Mouse (Mus musculus): Measurements from ENCODE around the gene Hey2. TPM values are rescaled to one million over a fixed set of nuclear protein-coding genes. Genes with fewer than 3 reads are reported as not detected.

Gene Hey2
- 2.2 TPM for polyA plus RNA-seq (2015; fragmentation: Illumina TruSeq; extraction: RNeasy Lipid Tissue Mini Kit (QIAGEN cat#74804); ENCODE audit: insufficient read depth, low replicate concordance)

DNA sequence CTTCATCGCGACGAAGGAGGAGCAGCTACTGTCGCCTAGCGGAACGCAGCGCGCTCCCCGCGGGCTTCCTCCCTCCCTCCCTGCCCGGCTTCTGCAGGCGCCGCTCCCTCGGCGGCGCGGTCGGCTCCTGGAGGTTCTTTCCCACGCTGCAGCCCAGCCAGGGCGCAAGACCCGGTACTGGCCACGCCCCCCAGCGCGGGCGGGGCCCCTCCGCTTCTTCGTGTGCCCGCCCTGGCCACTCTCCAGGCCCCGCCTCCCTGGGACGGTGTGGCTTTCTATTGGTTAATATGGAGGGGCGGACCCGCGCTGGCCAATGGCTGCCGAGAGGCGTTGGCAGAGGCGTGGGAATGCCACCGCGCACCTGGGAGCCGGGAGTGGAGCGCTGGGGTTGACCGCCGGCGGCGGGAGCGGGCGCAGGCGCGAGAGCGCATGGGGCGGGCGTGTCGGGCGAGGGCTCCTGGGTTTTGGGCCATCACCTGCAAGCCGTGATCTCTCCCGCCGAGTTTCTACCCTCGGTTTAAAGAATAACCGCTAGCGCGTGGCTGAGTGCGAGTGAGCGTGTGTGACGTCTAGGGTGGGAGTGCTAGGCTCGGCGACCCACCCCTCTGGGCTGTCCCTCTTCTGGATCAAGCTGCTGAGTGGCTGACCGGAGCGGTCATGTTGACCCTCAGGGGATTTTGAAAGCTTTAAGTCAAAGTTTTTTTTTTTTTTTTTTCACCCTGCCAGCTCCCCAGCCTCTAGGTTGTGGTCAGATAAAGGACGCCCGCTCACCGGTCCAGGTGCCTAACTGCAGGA lies at the start of gene Hey2:
TSS of gene Hey2 (minus strand) at position 159 of the 795 bp plus-strand sequence.

DNA sequence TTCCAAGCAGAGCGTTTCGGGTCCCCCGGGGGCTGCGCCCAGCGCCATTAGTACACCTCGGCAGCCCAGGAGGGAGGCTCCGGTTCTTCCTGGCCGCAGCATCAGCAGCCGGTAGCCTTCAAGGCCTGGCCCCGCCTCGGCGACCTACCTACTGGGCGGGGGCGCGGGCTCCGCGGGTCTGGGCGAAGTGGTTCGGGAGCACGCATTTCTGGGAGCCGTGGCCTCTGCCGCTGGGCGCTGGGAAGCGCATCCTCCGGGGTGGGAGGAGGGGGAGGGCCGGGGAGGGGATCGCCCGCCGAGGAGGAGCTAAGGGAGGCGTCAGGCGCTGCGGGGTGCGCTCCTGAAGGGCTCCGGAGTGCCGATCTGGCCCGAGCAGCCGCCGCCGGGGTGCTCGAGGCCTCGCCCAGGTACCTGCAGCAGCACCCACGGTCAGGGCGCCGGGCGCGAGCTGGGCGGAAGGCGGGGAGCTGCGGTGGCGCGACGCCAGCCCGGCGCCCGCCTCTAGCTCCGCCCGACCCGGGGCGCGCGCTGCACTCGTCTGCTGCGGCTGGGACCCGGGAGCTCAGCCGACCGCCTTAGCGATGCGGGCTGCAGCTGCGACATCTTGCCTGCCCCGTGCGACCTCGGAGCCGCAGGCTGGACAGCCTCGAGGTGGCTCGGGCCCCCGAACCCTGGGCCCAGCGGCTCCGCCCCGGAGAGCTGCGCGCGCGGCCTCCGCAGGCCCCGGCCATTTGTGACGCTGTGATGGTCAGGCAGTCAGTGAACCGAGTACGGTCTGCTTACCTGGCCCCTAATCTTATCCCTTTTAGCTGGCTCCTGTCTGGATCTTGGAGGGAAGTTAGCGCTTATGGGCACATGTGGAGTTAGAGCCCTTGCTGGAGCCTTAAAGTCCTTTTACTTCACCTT lies 39.7 kb downstream of the Hey2 start, which contains the start of gene Ncoa7:
TSS of gene Ncoa7 (minus strand) at position 646 of the 906 bp plus-strand sequence.

Other genes with a start within 250 kb of the Hey2 start
- 16.7 TPM for gene Trmt11, start 242.1 kb downstream of the Hey2 start, polyA plus RNA-seq (2015; fragmentation: Illumina TruSeq; extraction: RNeasy Lipid Tissue Mini Kit (QIAGEN cat#74804); ENCODE audit: insufficient read depth, low replicate concordance)
- 32.6 TPM for gene Hint3, start 213.2 kb downstream of the Hey2 start, polyA plus RNA-seq (2015; fragmentation: Illumina TruSeq; extraction: RNeasy Lipid Tissue Mini Kit (QIAGEN cat#74804); ENCODE audit: insufficient read depth, low replicate concordance)
- gene Ncoa7, start 39.5 kb downstream of the Hey2 start, polyA plus RNA-seq (2015; fragmentation: Illumina TruSeq; extraction: RNeasy Lipid Tissue Mini Kit (QIAGEN cat#74804); ENCODE audit: insufficient read depth, low replicate concordance): 35.5 TPM

Measured in spleen, adult 10 weeks (tissue).